Mouse (Mus musculus): ENCODE measurements around the gene Sh3kbp1. TPM values are rescaled to one million over a fixed set of nuclear protein-coding genes. Genes with fewer than 3 reads are reported as not detected.

Sh3kbp1 gene
- total and polyA plus RNA-seq, 3 experiments: 45.4 to 85.8 (median 48.2) TPM

- no peak overlapping the region for H3K4me2 ChIP-seq (ENCODE audit: insufficient read depth, low read depth, poor library complexity, severe bottlenecking)
- no peak overlapping the region for H3K27ac ChIP-seq (ENCODE audit: insufficient read depth, low read depth)
- no peaks in the 10 kb centered on the region for H3K27me3 ChIP-seq (replicated peaks)
- dilution Hi-C loops (cut with MboI; ENCODE audit: extremely low pct_ligation_motif_present, extremely low pct_unique_long_range_greater_than_20kb, low sequenced_read_pairs): no loop called here
- in situ Hi-C loops (cut with MboI; ENCODE audit: low pct_ligation_motif_present, low pct_unique_long_range_greater_than_20kb, low sequenced_read_pairs): no loop called here
- H3K9ac ChIP-seq (ENCODE audit: insufficient read depth, low read depth): no peak overlapping the region
- H3K79me2 ChIP-seq (replicated peaks; ENCODE audit: control insufficient read depth, extremely low read depth, insufficient read depth, poor library complexity, severe bottlenecking): no peaks in the 10 kb centered on the region
- no peak for DNase-seq (ENCODE audit: extremely low read depth)
- no peak for TF ChIP-seq MAZ (IDR thresholded peaks at IDR 0.05; ENCODE audit: low read depth, low read length)
- TF ChIP-seq ZC3H11A (IDR thresholded peaks at IDR 0.05; ENCODE audit: low read depth, low read length): no peak
- TF ChIP-seq ZKSCAN1 (IDR thresholded peaks at IDR 0.05; ENCODE audit: borderline replicate concordance, low read depth, low read length): no peak
- TF ChIP-seq POLR2AphosphoS2 (IDR thresholded peaks at IDR 0.05; ENCODE audit: low read depth, low read length): no peak
- no peak for TF ChIP-seq ELF1 (IDR thresholded peaks at IDR 0.05; ENCODE audit: low read depth, low read length)
- TF ChIP-seq SMC3 (IDR thresholded peaks at IDR 0.05; ENCODE audit: low read depth, low read length): no peak
- no peak for TF ChIP-seq BHLHE40 (IDR thresholded peaks at IDR 0.05; ENCODE audit: low read depth, low read length)
- TF ChIP-seq POLR2A (IDR thresholded peaks at IDR 0.05; ENCODE audit: low read depth, low read length): no peak
- no peak for TF ChIP-seq JUND (conservative IDR thresholded peaks at IDR 0.05; ENCODE audit: low read depth, low read length)
- no peak for TF ChIP-seq KAT2A (IDR thresholded peaks at IDR 0.05; ENCODE audit: insufficient replicate concordance, low read length)
- TF ChIP-seq MYC (IDR thresholded peaks at IDR 0.05; ENCODE audit: low read depth, low read length): no peak
- TF ChIP-seq UBTF (IDR thresholded peaks at IDR 0.05; ENCODE audit: low read depth, low read length): no peak
- no peak for TF ChIP-seq RCOR1 (conservative IDR thresholded peaks at IDR 0.05; ENCODE audit: low read depth, low read length)
- no peak for TF ChIP-seq EP300 (IDR thresholded peaks at IDR 0.05; ENCODE audit: low read length)
- no peak for TF ChIP-seq ZNF384 (IDR thresholded peaks at IDR 0.05; ENCODE audit: low read depth, low read length)
- TF ChIP-seq NELFE (IDR thresholded peaks at IDR 0.05; ENCODE audit: low read depth, low read length): no peak
- no peak for TF ChIP-seq JUN (IDR thresholded peaks at IDR 0.05; ENCODE audit: insufficient read depth, low read depth, low read length)
- TF ChIP-seq MAX (IDR thresholded peaks at IDR 0.05; ENCODE audit: low read length): no peak
- H3K36me3 ChIP-seq (replicated peaks in 1 of 2; ENCODE audit: control insufficient read depth in 1 of 2, insufficient read depth in 1 of 2, low read length in 1 of 2): peaks cover 0 to 11% of the 10 kb centered on the region in 2 experiments
- H3K9me3 ChIP-seq (replicated peaks; ENCODE audit: low read length): no peaks in the 10 kb centered on the region
- no peak overlapping the region for H3K4me3 ChIP-seq (replicated peaks in 1 of 3; ENCODE audit: low read depth in 2 of 3, low read length in 2 of 3, poor library complexity in 1 of 3)
- peaks cover 0 to 29% of the 10 kb centered on the region in 2 experiments; a peak in 2 of 4 replicates for H3K4me1 ChIP-seq (ENCODE audit: control insufficient read depth in 1 of 2, insufficient read depth in 2 of 2)
These were observed 286.4 kb downstream of the Sh3kbp1 start for GRCm38 (mm10) chrX:159913489-159913888.

- Histone ChIP-seq H3K9me3 (replicated peaks; ENCODE audit: low read length) (no peaks in the 10 kb centered on the region), H3K36me3 (replicated peaks in 1 of 2; ENCODE audit: control insufficient read depth in 1 of 2, insufficient read depth in 1 of 2, low read length in 1 of 2) (peaks cover 4 to 19% of the 10 kb centered on the region in 2 experiments), H3K9ac (ENCODE audit: insufficient read depth, low read depth) (no peak overlapping the region), H3K4me2 (ENCODE audit: insufficient read depth, low read depth, poor library complexity, severe bottlenecking) (no peak overlapping the region), H3K4me3 (replicated peaks in 1 of 3; ENCODE audit: low read depth in 2 of 3, low read length in 2 of 3, poor library complexity in 1 of 3) (no peak overlapping the region), H3K79me2 (replicated peaks; ENCODE audit: control insufficient read depth, extremely low read depth, insufficient read depth, poor library complexity, severe bottlenecking) (no peaks in the 10 kb centered on the region), H3K4me1 (ENCODE audit: control insufficient read depth in 1 of 2, insufficient read depth in 2 of 2) (peaks cover 0 to 17% of the 10 kb centered on the region in 2 experiments; a peak in 2 of 4 replicates), H3K27ac (ENCODE audit: insufficient read depth, low read depth) (no peak overlapping the region), H3K27me3 (replicated peaks) (no peaks in the 10 kb centered on the region)
- TF ChIP-seq TBP (conservative IDR thresholded peaks at IDR 0.05; ENCODE audit: low read depth, low read length): no peak
- TF ChIP-seq CTCF (conservative IDR thresholded peaks at IDR 0.05 in 1 of 2, IDR thresholded peaks at IDR 0.05 in 1 of 2; ENCODE audit: low read depth in 2 of 2, low read length in 2 of 2): peak in 1 of 2 experiments; percentile 23; a peak in 1 of 4 replicates
- TF ChIP-seq CHD1 (IDR thresholded peaks at IDR 0.05; ENCODE audit: low read depth, low read length): no peak
- TF ChIP-seq KAT2A (IDR thresholded peaks at IDR 0.05; ENCODE audit: insufficient replicate concordance, low read length): no peak
- no peak for TF ChIP-seq MAZ (IDR thresholded peaks at IDR 0.05; ENCODE audit: low read depth, low read length)
- TF ChIP-seq ZC3H11A (IDR thresholded peaks at IDR 0.05; ENCODE audit: low read depth, low read length): no peak
- TF ChIP-seq RCOR1 (conservative IDR thresholded peaks at IDR 0.05; ENCODE audit: low read depth, low read length): no peak
- TF ChIP-seq MAFK (IDR thresholded peaks at IDR 0.05; ENCODE audit: insufficient replicate concordance, low read length): no peak
- TF ChIP-seq RAD21 (IDR thresholded peaks at IDR 0.05; ENCODE audit: low read depth, low read length): peak; percentile 47
- TF ChIP-seq SMC3 (IDR thresholded peaks at IDR 0.05; ENCODE audit: low read depth, low read length): no peak; the same call in 1 of the 2 replicates
- no peak for TF ChIP-seq HCFC1 (IDR thresholded peaks at IDR 0.05; ENCODE audit: low read depth, low read length)
- no peak for TF ChIP-seq E2F4 (IDR thresholded peaks at IDR 0.05; ENCODE audit: insufficient replicate concordance, low read depth, low read length)
- no peak for TF ChIP-seq NRF1 (IDR thresholded peaks at IDR 0.05; ENCODE audit: low read depth, low read length)
- no peak for TF ChIP-seq JUN (IDR thresholded peaks at IDR 0.05; ENCODE audit: insufficient read depth, low read depth, low read length)
- no peak for TF ChIP-seq SIN3A (IDR thresholded peaks at IDR 0.05; ENCODE audit: low read length)
- no peak for TF ChIP-seq EP300 (IDR thresholded peaks at IDR 0.05; ENCODE audit: low read length)
- no peak for TF ChIP-seq ZKSCAN1 (IDR thresholded peaks at IDR 0.05; ENCODE audit: borderline replicate concordance, low read depth, low read length)
- in situ Hi-C loops (cut with MboI; ENCODE audit: low pct_ligation_motif_present, low pct_unique_long_range_greater_than_20kb, low sequenced_read_pairs): no loop called here
- dilution Hi-C loops (cut with MboI; ENCODE audit: extremely low pct_ligation_motif_present, extremely low pct_unique_long_range_greater_than_20kb, low sequenced_read_pairs): no loop called here
- DNase-seq (ENCODE audit: extremely low read depth): no peak
These were observed 288.1 kb downstream of the Sh3kbp1 start for GRCm38 (mm10) chrX:159915125-159915524.
